Mouse (Mus musculus) brain, embryonic 14.5 days (tissue): ENCODE measurements around the gene Hoxd11.

Experiments
- CTCF ChIP-seq: fragments of 200-500 bp; IDR thresholded peaks from 2 replicates; pipeline ENCODE4 v1.5.1; 2012; ENCODE audit warnings: inconsistent platforms, mild to moderate bottlenecking, moderate library complexity, borderline replicate concordance; ENCODE audit not compliant: insufficient read depth, insufficient read length; ENCODE audit errors: extremely low read depth
- POLR2A ChIP-seq: fragments of 200-500 bp; IDR thresholded peaks from 2 replicates; pipeline ENCODE4 v1.6.1; 2012; ENCODE audit warnings: mild to moderate bottlenecking, inconsistent platforms, borderline replicate concordance; ENCODE audit not compliant: poor library complexity, insufficient read depth, insufficient read length, severe bottlenecking; ENCODE audit errors: extremely low read depth

DNA sequence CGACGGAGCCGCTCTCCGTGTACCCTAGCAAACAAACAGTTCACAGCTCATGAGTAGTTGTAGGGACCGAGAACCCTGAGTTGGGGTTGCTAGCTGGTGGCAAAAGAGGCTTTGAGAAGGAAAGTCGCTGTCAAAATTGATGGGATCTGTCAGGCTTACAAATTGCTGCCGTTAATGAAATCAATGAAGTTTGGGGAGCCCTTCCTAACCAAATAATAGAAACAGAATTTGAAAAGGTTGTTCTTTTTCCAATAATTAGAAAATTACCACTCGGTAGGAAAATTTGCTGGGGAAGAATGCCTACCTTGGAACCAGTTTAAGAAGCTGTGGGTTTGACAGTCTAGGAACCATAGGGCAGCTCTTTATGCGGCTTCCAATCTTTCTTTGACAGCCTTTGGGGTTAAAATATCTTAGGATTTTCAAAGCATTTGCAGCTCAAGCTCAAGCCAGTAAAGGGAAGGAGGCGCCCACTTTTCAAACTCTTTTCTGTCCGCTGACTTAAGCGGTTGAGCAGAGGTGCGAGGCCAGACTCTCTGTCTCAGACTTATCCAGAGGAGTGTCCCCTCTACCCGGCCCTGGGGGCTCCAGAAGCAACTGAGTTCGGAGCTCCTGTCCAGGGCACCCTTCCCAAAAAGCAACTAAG lies 21.2 kb upstream of the Hoxd11 start:
- no peak for TF ChIP-seq CTCF
- TF ChIP-seq POLR2A: no peak
